Mouse (Mus musculus) gastrocnemius, postnatal 10 days (tissue): Measurements from ENCODE around the gene B4galnt4. TPM values are rescaled to one million over a fixed set of nuclear protein-coding genes. Genes with fewer than 3 reads are reported as not detected.
A peak's percentile ranks its signal among the peaks of the same experiment; 100 is the strongest.

ENCODE experiments used
- DNase-seq: peaks from one replicate; pipeline ENCODE4 v3.0.0; 2021; ENCODE audit warnings: mixed read lengths
- total RNA-seq, 2 experiments: library from RNA; stranded (reverse); gene quantifications; 2 replicates each; pipeline ENCODE4 v1.2.3; 2021

The B4galnt4 gene
- total RNA-seq, 2 experiments from 2014 or later = 0.11 to 0.38 TPM

- peak; percentile 80 for DNase-seq
Measured at GRCm38 (mm10) chr7:141041661-141042060, 19.2 kb upstream of the B4galnt4 start.

GRCm38 (mm10) chr7:141042539-141042938, 18.4 kb upstream of the B4galnt4 start:
- no peak for DNase-seq

- DNase-seq = no peak
Measured at GRCm38 (mm10) chr7:141046931-141047580, 13.8 kb upstream of the B4galnt4 start.

- peak; percentile 65 for DNase-seq
Measured at GRCm38 (mm10) chr7:141047581-141048225, 13.2 kb upstream of the B4galnt4 start.

- DNase-seq = peak; percentile 94
Measured at GRCm38 (mm10) chr7:141048226-141049218, 12.4 kb upstream of the B4galnt4 start.

- DNase-seq = no peak
Measured at GRCm38 (mm10) chr7:141049326-141049725, 11.6 kb upstream of the B4galnt4 start.

- DNase-seq = no peak
Measured at GRCm38 (mm10) chr7:141051060-141051685, 9.7 kb upstream of the B4galnt4 start.

GRCm38 (mm10) chr7:141052016-141052415, 8.9 kb upstream of the B4galnt4 start:
- no peak for DNase-seq

GRCm38 (mm10) chr7:141052421-141052820, 8.5 kb upstream of the B4galnt4 start:
- no peak for DNase-seq

- no peak for DNase-seq
Measured at GRCm38 (mm10) chr7:141055785-141056184, 5.1 kb upstream of the B4galnt4 start.

GRCm38 (mm10) chr7:141056976-141057375, 3.9 kb upstream of the B4galnt4 start:
- no peak for DNase-seq

- no peak for DNase-seq
Measured at GRCm38 (mm10) chr7:141057541-141057940, 3.4 kb upstream of the B4galnt4 start.

GRCm38 (mm10) chr7:141058601-141059341, 2.1 kb upstream of the B4galnt4 start:
- no peak for DNase-seq

- no peak for DNase-seq
Measured at GRCm38 (mm10) chr7:141059929-141060328, 975 bp upstream of the B4galnt4 start.

GRCm38 (mm10) chr7:141061269-141061692, 377 bp downstream of the B4galnt4 start:
- DNase-seq = no peak

GRCm38 (mm10) chr7:141062525-141062924, 1.6 kb downstream of the B4galnt4 start:
- DNase-seq = no peak

GRCm38 (mm10) chr7:141063353-141063752, 2.4 kb downstream of the B4galnt4 start:
- DNase-seq = no peak

- DNase-seq = no peak
Measured at GRCm38 (mm10) chr7:141064175-141064574, 3.3 kb downstream of the B4galnt4 start.

GRCm38 (mm10) chr7:141064576-141064975, 3.7 kb downstream of the B4galnt4 start:
- DNase-seq = no peak

- DNase-seq = no peak
Measured at GRCm38 (mm10) chr7:141068351-141068750, 7.4 kb downstream of the B4galnt4 start.
